20 mouse cellular contexts compared by ENCODE assay signal in the genomic region with DNA sequence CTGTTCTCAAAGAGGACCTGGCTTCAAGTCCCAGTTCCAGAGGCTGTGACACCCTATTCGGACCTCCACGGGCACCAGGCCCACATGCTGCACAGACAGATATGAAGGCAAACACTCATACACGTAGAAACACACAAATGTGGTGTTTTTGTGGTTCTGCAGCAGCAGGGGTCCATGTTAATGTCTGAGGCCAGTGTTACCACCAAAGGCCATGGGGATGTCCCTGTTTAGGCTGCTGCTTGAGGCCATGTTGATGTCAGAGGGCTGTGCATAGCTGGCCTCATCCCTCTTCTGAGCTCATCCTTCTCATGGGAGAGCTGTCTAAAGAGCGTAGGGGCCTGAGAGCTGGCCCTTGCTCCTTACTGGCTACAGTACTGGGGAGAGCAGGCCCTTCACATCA. TPM values are rescaled to one million over a fixed set of nuclear protein-coding genes. Genes with fewer than 3 reads are reported as not detected.
DNase-seq lines count a peak whose midpoint lies in the region; TF ChIP-seq lines count a peak whose summit lies in the region.
"Had no signal": no experiment of that assay in that cellular context is flagged by ENCODE, and none has a peak within 500 bp of the region (broad histone marks: within the 10 kb centered on the region; RNA-seq: fewer than 3 reads in every experiment).

No protein-coding gene starts in this region.

- dilution Hi-C loops in CH12.LX (cut with MboI; ENCODE audit: extremely low pct_ligation_motif_present, extremely low pct_unique_long_range_greater_than_20kb, low sequenced_read_pairs): no loop called here

- no peaks in the 10 kb centered on the region for H3K27me3 ChIP-seq in CH12.LX (replicated peaks)

- peak; percentile 54 for TF ChIP-seq POLR2A in CH12.LX (IDR thresholded peaks at IDR 0.05; ENCODE audit: low read depth, low read length)

- DNase-seq in CH12.LX (ENCODE audit: extremely low read depth): peak; percentile 95
- DNase-seq in gastrocnemius, postnatal 36 days: no peak
- DNase-seq: adrenal gland, adult 2 months; adrenal gland, adult 8-10 months; adrenal gland, postnatal 10 days; adrenal gland, postnatal 14 days; adrenal gland, postnatal 25 days; adrenal gland, postnatal 36 days; B cell, adult 2 months; cerebellum, adult 11 months; cerebellum, adult 11-12 months; cerebellum, adult 18-20 months; cerebellum, adult 2 months; cerebellum, adult 8-10 months had no signal

- H3K27ac ChIP-seq in CH12.LX (ENCODE audit: insufficient read depth, low read depth): peak overlapping the region; percentile 100

- no peak; the same call in 1 of the 2 replicates for TF ChIP-seq RAD21 in CH12.LX (IDR thresholded peaks at IDR 0.05; ENCODE audit: low read depth, low read length)

- peak overlapping the region in 1 of 3 experiments; percentile 7 for H3K4me3 ChIP-seq in CH12.LX (replicated peaks in 1 of 3; ENCODE audit: low read depth in 2 of 3, low read length in 2 of 3, poor library complexity in 1 of 3)

- H3K9ac ChIP-seq in CH12.LX (ENCODE audit: insufficient read depth, low read depth): peak overlapping the region; percentile 41

- peaks cover 57 to 98% of the 10 kb centered on the region in 2 experiments for H3K4me1 ChIP-seq in CH12.LX (ENCODE audit: control insufficient read depth in 1 of 2, insufficient read depth in 2 of 2)

- intact Hi-C loops in gastrocnemius, postnatal 36 days (cut with DNase I): no loop called here

- H3K4me2 ChIP-seq in CH12.LX (ENCODE audit: insufficient read depth, low read depth, poor library complexity, severe bottlenecking): no peak overlapping the region; the same call in 1 of the 2 replicates

- TF ChIP-seq CTCF in CH12.LX (conservative IDR thresholded peaks at IDR 0.05 in 1 of 2, IDR thresholded peaks at IDR 0.05 in 1 of 2; ENCODE audit: low read depth in 2 of 2, low read length in 2 of 2): no peak

- peaks cover 7% of the 10 kb centered on the region for H3K9me3 ChIP-seq in CH12.LX (replicated peaks; ENCODE audit: low read length)
- H3K9me3 ChIP-seq: G1E had no signal

- H3K36me3 ChIP-seq in CH12.LX (replicated peaks in 1 of 2; ENCODE audit: control insufficient read depth in 1 of 2, insufficient read depth in 1 of 2, low read length in 1 of 2): peaks cover 20 to 77% of the 10 kb centered on the region in 2 experiments
- H3K36me3 ChIP-seq: G1E had no signal

- in situ Hi-C loops in CH12.LX (cut with MboI; ENCODE audit: low pct_ligation_motif_present, low pct_unique_long_range_greater_than_20kb, low sequenced_read_pairs): no loop called here

- TF ChIP-seq EP300 in CH12.LX (IDR thresholded peaks at IDR 0.05; ENCODE audit: low read length): peak; percentile 87

- peaks cover 11% of the 10 kb centered on the region for H3K79me2 ChIP-seq in CH12.LX (replicated peaks; ENCODE audit: control insufficient read depth, extremely low read depth, insufficient read depth, poor library complexity, severe bottlenecking)

TF ChIP-seq in CH12.LX, 34 proteins besides CTCF, POLR2A, EP300 and RAD21:
- TF ChIP-seq JUN (IDR thresholded peaks at IDR 0.05; ENCODE audit: insufficient read depth, low read depth, low read length): peak; percentile 50
- TF ChIP-seq NELFE (IDR thresholded peaks at IDR 0.05; ENCODE audit: low read depth, low read length): no peak; the same call in none of the 2 replicates
- TF ChIP-seq ZC3H11A (IDR thresholded peaks at IDR 0.05; ENCODE audit: low read depth, low read length): no peak
- TF ChIP-seq CHD2 (IDR thresholded peaks at IDR 0.05; ENCODE audit: low read length): peak; percentile 73; the same call in 1 of the 2 replicates
- no peak for TF ChIP-seq ZNF384 (IDR thresholded peaks at IDR 0.05; ENCODE audit: low read depth, low read length)
- peak; percentile 76 for TF ChIP-seq SIN3A (IDR thresholded peaks at IDR 0.05; ENCODE audit: low read length)
- peak; percentile 74 for TF ChIP-seq MYC (IDR thresholded peaks at IDR 0.05; ENCODE audit: low read depth, low read length)
- TF ChIP-seq RCOR1 (conservative IDR thresholded peaks at IDR 0.05; ENCODE audit: low read depth, low read length): 0 out of 2 replicates have a peak, but pooled peaks have one; percentile 58
- TF ChIP-seq SMC3 (IDR thresholded peaks at IDR 0.05; ENCODE audit: low read depth, low read length): peak; percentile 34
- TF ChIP-seq ZKSCAN1 (IDR thresholded peaks at IDR 0.05; ENCODE audit: borderline replicate concordance, low read depth, low read length): no peak
- no peak for TF ChIP-seq CHD1 (IDR thresholded peaks at IDR 0.05; ENCODE audit: low read depth, low read length)
- TF ChIP-seq BHLHE40 (IDR thresholded peaks at IDR 0.05; ENCODE audit: low read depth, low read length): peak; percentile 79
- TF ChIP-seq ETS1 (conservative IDR thresholded peaks at IDR 0.05; ENCODE audit: low read depth, low read length): peak; percentile 87
- no peak for TF ChIP-seq E2F4 (IDR thresholded peaks at IDR 0.05; ENCODE audit: insufficient replicate concordance, low read depth, low read length)
- TF ChIP-seq USF1 (IDR thresholded peaks at IDR 0.05; ENCODE audit: low read depth, low read length): no peak
- peak; percentile 66; the same call in 1 of the 2 replicates for TF ChIP-seq ZMIZ1 (IDR thresholded peaks at IDR 0.05; ENCODE audit: low read depth, low read length)
- peak; percentile 64; the same call in 1 of the 2 replicates for TF ChIP-seq MXI1 (IDR thresholded peaks at IDR 0.05; ENCODE audit: low read depth, low read length)
- no peak for TF ChIP-seq NRF1 (IDR thresholded peaks at IDR 0.05; ENCODE audit: low read depth, low read length)
- peak; percentile 46; the same call in 1 of the 2 replicates for TF ChIP-seq TBP (conservative IDR thresholded peaks at IDR 0.05; ENCODE audit: low read depth, low read length)
- TF ChIP-seq JUND (conservative IDR thresholded peaks at IDR 0.05; ENCODE audit: low read depth, low read length): peak; percentile 44; the same call in 1 of the 2 replicates
- TF ChIP-seq MAZ (IDR thresholded peaks at IDR 0.05; ENCODE audit: low read depth, low read length): peak; percentile 73; the same call in 1 of the 2 replicates
- peak; percentile 60; the same call in 1 of the 2 replicates for TF ChIP-seq MAX (IDR thresholded peaks at IDR 0.05; ENCODE audit: low read length)
- peak; percentile 92; the same call in 1 of the 2 replicates for TF ChIP-seq POLR2AphosphoS2 (IDR thresholded peaks at IDR 0.05; ENCODE audit: low read depth, low read length)
- peak; percentile 92 for TF ChIP-seq IRF4 (IDR thresholded peaks at IDR 0.05; ENCODE audit: low read depth, low read length)
- no peak for TF ChIP-seq GABPA (IDR thresholded peaks at IDR 0.05; ENCODE audit: insufficient replicate concordance, low read depth, low read length)
- peak; percentile 93 for TF ChIP-seq TCF12 (IDR thresholded peaks at IDR 0.05; ENCODE audit: low read depth, low read length)
- TF ChIP-seq UBTF (IDR thresholded peaks at IDR 0.05; ENCODE audit: low read depth, low read length): peak; percentile 71; the same call in 1 of the 2 replicates
- TF ChIP-seq MAFK (IDR thresholded peaks at IDR 0.05; ENCODE audit: insufficient replicate concordance, low read length): peak; percentile 44; the same call in 1 of the 2 replicates
- no peak for TF ChIP-seq USF2 (conservative IDR thresholded peaks at IDR 0.05; ENCODE audit: low read depth, low read length)
- TF ChIP-seq ELF1 (IDR thresholded peaks at IDR 0.05; ENCODE audit: low read depth, low read length): no peak
- TF ChIP-seq HCFC1 (IDR thresholded peaks at IDR 0.05; ENCODE audit: low read depth, low read length): no peak
- TF ChIP-seq PAX5 (IDR thresholded peaks at IDR 0.05; ENCODE audit: low read length): no peak
- TF ChIP-seq MEF2A (IDR thresholded peaks at IDR 0.05; ENCODE audit: borderline replicate concordance, low read depth, low read length): peak; percentile 85
- no peak for TF ChIP-seq KAT2A (IDR thresholded peaks at IDR 0.05; ENCODE audit: insufficient replicate concordance, low read length)

RNA-seq across cellular contexts. Expression of a gene that starts 10.9 kb away (rescaled TPM):
- 483 and 965 TPM in 2 replicates for total RNA-seq in CH12.LX (2012; rRNA removed)
- 261 and 321 TPM in 2 replicates for total RNA-seq in CH12.LX (2014; rRNA removed)
- 121 and 137 TPM in 2 replicates for polyA plus RNA-seq in CH12.LX (2012; ENCODE audit: insufficient read length, low read depth)
- total RNA-seq in gastrocnemius, postnatal 36 days (2021): not detected
- total RNA-seq: adrenal gland, adult 18-20 months; adrenal gland, adult 2 months; adrenal gland, adult 8-10 months; adrenal gland, postnatal 10 days; adrenal gland, postnatal 14 days; adrenal gland, postnatal 25 days; adrenal gland, postnatal 36 days; adrenal gland, postnatal 4 days; G1E; MEL had no signal
- polyA plus RNA-seq: adrenal gland, adult 2 months; C2C12; G1E; Patski had no signal

RNA-seq across cellular contexts. Expression of a gene that starts 33.6 kb away (rescaled TPM):
- 252 and 321 TPM in 2 replicates for total RNA-seq in CH12.LX (2012; rRNA removed)
- 106 and 123 TPM in 2 replicates for total RNA-seq in CH12.LX (2014; rRNA removed)
- polyA plus RNA-seq in CH12.LX (2012; ENCODE audit: insufficient read length, low read depth): 129 and 137 TPM in 2 replicates
- total RNA-seq in gastrocnemius, postnatal 36 days (2021): under 1 TPM in 1 of 2 experiments, not detected in 1; 0.41 TPM

RNA-seq across cellular contexts. Expression of a gene that starts 51.1 kb away (rescaled TPM):
- total RNA-seq in CH12.LX (2012; rRNA removed) (0.42 and 0.89 TPM in 2 replicates), CH12.LX (2014; rRNA removed) (0.09 TPM in 1 of 2 replicates, not detected in the other)
- 2.0 and 2.1 TPM in 2 replicates for polyA plus RNA-seq in CH12.LX (2012; ENCODE audit: insufficient read length, low read depth)
- 1 to 10 TPM; 1.3 to 1.4 TPM for total RNA-seq in gastrocnemius, postnatal 36 days (2021)

RNA-seq across cellular contexts. Expression of a gene that starts 55.3 kb away (rescaled TPM):
- total RNA-seq in CH12.LX (2012; rRNA removed) (14.6 and 18.1 TPM in 2 replicates), CH12.LX (2014; rRNA removed) (13.6 and 15.4 TPM in 2 replicates)
- polyA plus RNA-seq in CH12.LX (2012; ENCODE audit: insufficient read length, low read depth): 10.6 and 12.7 TPM in 2 replicates
- total RNA-seq in gastrocnemius, postnatal 36 days (2021): under 1 TPM in 1 of 2 experiments, not detected in 1; 0.18 TPM
- total RNA-seq: adrenal gland, postnatal 25 days; MEL had no signal
- polyA plus RNA-seq: C2C12; cerebellum, adult 2 months; Patski had no signal

Comparison
In these comparisons a context has a peak if more than half of its experiments do, and no peak if none do; other contexts are left out.
1. RNA of a gene that starts 10.9 kb away (total RNA-seq): 261 to 965 TPM in CH12.LX; not detected in gastrocnemius, postnatal 36 days; every median in the first group is over 100 times any median in the second.
2. RNA of a gene that starts 33.6 kb away (total RNA-seq): 106 to 321 TPM in CH12.LX; 0.41 TPM in gastrocnemius, postnatal 36 days; every median in the first group is over 10 times any median in the second.